Mouse (Mus musculus) ES-Bruce4 (cell line): ENCODE measurements around the gene Noct.

Source experiments
- CTCF ChIP-seq: IDR thresholded peaks from one replicate; pipeline ENCODE4 v1.8.1; 2011; ENCODE audit warnings: low read depth, low read length
- EP300 ChIP-seq: IDR thresholded peaks from 2 replicates; pipeline ENCODE4 v1.6.1; 2011; ENCODE audit warnings: low read depth, low read length; ENCODE audit not compliant: insufficient read depth

GRCm38 (mm10) chr3:51194075-51194474 is 30.2 kb upstream of the Noct start:
- TF ChIP-seq CTCF (no peak), EP300 (no peak)
